Mouse (Mus musculus) ES-Bruce4 (cell line): ENCODE data around the gene Rnf186.

ENCODE experiments used
- CTCF ChIP-seq: IDR thresholded peaks from one replicate; pipeline ENCODE4 v1.8.1; 2011; ENCODE audit warnings: low read depth, low read length
- POLR2A ChIP-seq: IDR thresholded peaks from one replicate; pipeline ENCODE4 v1.8.1; 2011; ENCODE audit warnings: low read length; ENCODE audit not compliant: insufficient read depth

DNA sequence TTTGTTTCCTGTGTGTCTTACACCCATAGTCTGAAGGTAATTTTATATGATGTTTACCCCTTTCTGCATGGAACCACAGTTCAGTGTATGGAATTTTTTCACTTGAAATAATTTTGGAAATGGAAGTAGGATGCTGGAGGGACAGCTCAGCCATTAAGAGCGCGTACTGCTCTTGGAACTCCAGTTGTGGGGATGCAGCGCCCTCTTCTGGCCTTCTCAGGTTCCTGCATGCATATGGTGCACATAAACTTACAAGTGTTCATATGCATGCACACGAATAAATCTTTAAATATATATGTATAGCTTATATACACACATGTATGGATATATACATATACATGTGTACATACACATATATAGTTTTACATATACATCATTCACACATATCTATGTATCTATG, 30.2 kb downstream of the Rnf186 start:
- TF ChIP-seq CTCF (peak; percentile 50), POLR2A (no peak)
